Mouse (Mus musculus): ENCODE results near the gene Slc36a3.

- TF ChIP-seq ZNF384 (IDR thresholded peaks at IDR 0.05; ENCODE audit: low read depth, low read length) (no peak), MAFK (IDR thresholded peaks at IDR 0.05; ENCODE audit: insufficient read depth, low read depth, low read length) (no peak)
Observed at GRCm38 (mm10) chr11:55078502-55078901, 73.0 kb downstream of the Slc36a3 start.

All from ES-E14 (cell line).